Mouse (Mus musculus): ENCODE data around the gene Sh2d2a.
"Not testable (repeated sequence)": the region's sequence is repeated elsewhere in the genome, so short reads cannot be mapped to it uniquely, and the experiment has no call there.

The Sh2d2a gene

GRCm38 (mm10) chr3:87855936-87856335, 9.4 kb downstream of the Sh2d2a start:
- no peak for DNase-seq (ENCODE audit: low spot score)

GRCm38 (mm10) chr3:87857666-87858065, 11.1 kb downstream of the Sh2d2a start:
- no peak for DNase-seq (ENCODE audit: low spot score)

GRCm38 (mm10) chr3:87859813-87860212, 13.3 kb downstream of the Sh2d2a start:
- DNase-seq (ENCODE audit: low spot score): peak; percentile 71

GRCm38 (mm10) chr3:87864111-87864510, 17.6 kb downstream of the Sh2d2a start:
- not testable (repeated sequence) for DNase-seq (ENCODE audit: low spot score)

GRCm38 (mm10) chr3:87877730-87878129, 31.2 kb downstream of the Sh2d2a start:
- no peak for DNase-seq (ENCODE audit: low spot score)

- no peak for DNase-seq (ENCODE audit: low spot score)
These were observed 37.7 kb downstream of the Sh2d2a start for GRCm38 (mm10) chr3:87884291-87884690.

GRCm38 (mm10) chr3:87884708-87885251, 38.2 kb downstream of the Sh2d2a start:
- peak; percentile 20 for DNase-seq (ENCODE audit: low spot score)

GRCm38 (mm10) chr3:87885281-87886003, 38.9 kb downstream of the Sh2d2a start, which contains the start of gene Prcc:
Gene Prcc (minus strand): TSS chr3:87885608.
- DNase-seq (ENCODE audit: low spot score): peak; percentile 97

- no peak for DNase-seq (ENCODE audit: low spot score)
These were observed 39.4 kb downstream of the Sh2d2a start for GRCm38 (mm10) chr3:87886004-87886365.

GRCm38 (mm10) chr3:87886416-87886815, 39.9 kb downstream of the Sh2d2a start:
- DNase-seq (ENCODE audit: low spot score): no peak

GRCm38 (mm10) chr3:87887400-87887799, 40.8 kb downstream of the Sh2d2a start:
- not testable (repeated sequence) for DNase-seq (ENCODE audit: low spot score)

GRCm38 (mm10) chr3:87891481-87891880, 44.9 kb downstream of the Sh2d2a start:
- no peak for DNase-seq (ENCODE audit: low spot score)

GRCm38 (mm10) chr3:87893367-87893905, 46.9 kb downstream of the Sh2d2a start:
- no peak for DNase-seq (ENCODE audit: low spot score)

- no peak for DNase-seq (ENCODE audit: low spot score)
These were observed 52.7 kb downstream of the Sh2d2a start for GRCm38 (mm10) chr3:87899266-87899665.

GRCm38 (mm10) chr3:87899776-87900175, 53.2 kb downstream of the Sh2d2a start:
- DNase-seq (ENCODE audit: low spot score): no peak

GRCm38 (mm10) chr3:87901036-87901624, 54.6 kb downstream of the Sh2d2a start:
- no peak for DNase-seq (ENCODE audit: low spot score)

- DNase-seq (ENCODE audit: low spot score): not testable (repeated sequence)
These were observed 55.4 kb downstream of the Sh2d2a start for GRCm38 (mm10) chr3:87901959-87902358.

- no peak for DNase-seq (ENCODE audit: low spot score)
These were observed 57.3 kb downstream of the Sh2d2a start for GRCm38 (mm10) chr3:87903821-87904220.
